Mouse (Mus musculus) adrenal gland, adult 2 months (tissue): ENCODE data around the gene Fgf3. TPM values are rescaled to one million over a fixed set of nuclear protein-coding genes. Genes with fewer than 3 reads are reported as not detected.

Source experiments
- DNase-seq: peaks from one replicate; pipeline ENCODE4 v3.0.0; 2021
- long read RNA-seq: library from polyadenylated mRNA; stranded (forward); transcript quantifications from one replicate; pipeline ENCODE4 v2.0.0, GENCODE M21; 2021
- polyA plus RNA-seq: library from polyadenylated mRNA; depleted of rRNA; stranded (reverse); fragments of >200 nt; gene quantifications from 2 replicates; pipeline ENCODE4 v1.2.3, GENCODE M21; 2012; rRNA removed
- total RNA-seq, 2 experiments: library from RNA; stranded (reverse); gene quantifications; 2 replicates each; pipeline ENCODE4 v1.2.3; 2021

Gene Fgf3
- total RNA-seq (under 1 TPM; 0.81 to 0.93 TPM), polyA plus RNA-seq (3.5 and 4.9 TPM in 2 replicates)
- long read RNA-seq, partial matches to known transcripts: 0 of 4 reads
- long read RNA-seq, other reads (novel, unspliced or antisense): 0 of 4 reads

- DNase-seq: no peak
Observed at GRCm38 (mm10) chr7:144837891-144838488, at the start of gene Fgf3. Gene Fgf3 (plus strand): TSS chr7:144838083.

GRCm38 (mm10) chr7:144788631-144789030 is 49.3 kb upstream of the Fgf3 start:
- peak; percentile 26 for DNase-seq

- no peak for DNase-seq
Observed at GRCm38 (mm10) chr7:144789601-144790556, 48.0 kb upstream of the Fgf3 start.

- DNase-seq: no peak
Observed at GRCm38 (mm10) chr7:144791426-144791825, 46.5 kb upstream of the Fgf3 start.

GRCm38 (mm10) chr7:144793296-144793695 is 44.6 kb upstream of the Fgf3 start:
- DNase-seq: no peak

GRCm38 (mm10) chr7:144795976-144796474 is 41.9 kb upstream of the Fgf3 start:
- DNase-seq: no peak

- DNase-seq: no peak
Observed at GRCm38 (mm10) chr7:144796986-144797735, 40.7 kb upstream of the Fgf3 start.

- peak; percentile 15 for DNase-seq
Observed at GRCm38 (mm10) chr7:144798471-144798870, 39.4 kb upstream of the Fgf3 start.

GRCm38 (mm10) chr7:144807036-144807435 is 30.8 kb upstream of the Fgf3 start:
- DNase-seq: no peak

- DNase-seq: no peak
Observed at GRCm38 (mm10) chr7:144807976-144808577, 29.8 kb upstream of the Fgf3 start.

- no peak for DNase-seq
Observed at GRCm38 (mm10) chr7:144811521-144811920, 26.4 kb upstream of the Fgf3 start.

- DNase-seq: no peak
Observed at GRCm38 (mm10) chr7:144821901-144822300, 16.0 kb upstream of the Fgf3 start.

- DNase-seq: peak; percentile 21
Observed at GRCm38 (mm10) chr7:144823988-144824387, 13.9 kb upstream of the Fgf3 start.

- DNase-seq: no peak
Observed at GRCm38 (mm10) chr7:144828369-144828768, 9.5 kb upstream of the Fgf3 start.

- peak; percentile 21 for DNase-seq
Observed at GRCm38 (mm10) chr7:144838522-144839503, 930 bp downstream of the Fgf3 start.

GRCm38 (mm10) chr7:144846158-144846557 is 8.3 kb downstream of the Fgf3 start:
- peak; percentile 34 for DNase-seq

GRCm38 (mm10) chr7:144847067-144847466 is 9.2 kb downstream of the Fgf3 start, which contains the start of gene Fgf4:
Gene Fgf4 (plus strand): TSS chr7:144847367.
- DNase-seq: no peak

GRCm38 (mm10) chr7:144851321-144851720 is 13.4 kb downstream of the Fgf3 start:
- DNase-seq: no peak

- no peak for DNase-seq
Observed at GRCm38 (mm10) chr7:144854966-144855365, 17.1 kb downstream of the Fgf3 start.

- DNase-seq: no peak
Observed at GRCm38 (mm10) chr7:144857158-144857557, 19.3 kb downstream of the Fgf3 start.
